Mouse (Mus musculus): ENCODE data around the gene Nectin2. TPM values are rescaled to one million over a fixed set of nuclear protein-coding genes. Genes with fewer than 3 reads are reported as not detected.
A peak's percentile ranks its signal among the peaks of the same experiment; 100 is the strongest.

Gene Nectin2
- polyA plus RNA-seq, 1 experiment: 8.9 TPM

DNA sequence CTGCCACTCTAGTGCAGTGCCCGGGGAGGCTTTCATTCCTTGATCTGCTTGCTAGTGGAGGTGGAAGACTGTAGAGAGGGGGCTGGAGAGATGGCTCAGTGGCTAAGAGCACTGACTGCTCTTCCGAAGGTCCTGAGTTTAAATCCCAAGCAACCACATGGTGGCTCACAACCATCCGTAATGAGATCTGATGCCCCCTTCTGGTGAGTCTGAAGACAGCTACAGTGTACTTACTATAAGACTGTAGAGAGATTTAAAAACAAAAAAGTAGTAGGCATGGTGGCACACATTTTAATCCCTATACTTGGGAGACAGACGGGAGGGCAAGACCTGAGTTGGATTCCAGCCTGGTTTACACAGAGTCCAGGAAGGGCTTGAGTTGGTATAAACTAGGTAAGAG is 37.9 kb downstream of the Nectin2 start:
- TF ChIP-seq POLR2A (IDR thresholded peaks at IDR 0.05; ENCODE audit: borderline replicate concordance, insufficient read depth, low read length) (no peak), CTCF (IDR thresholded peaks at IDR 0.05; ENCODE audit: borderline replicate concordance, insufficient read depth, low read depth, low read length) (no peak; the same call in 1 of the 2 replicates)
- peaks cover 8% of the 10 kb centered on the region for H3K4me1 ChIP-seq (ENCODE audit: control insufficient read depth, insufficient read depth, low read length)
- H3K27me3 ChIP-seq (ENCODE audit: control insufficient read depth, insufficient read depth, low read length): no peaks in the 10 kb centered on the region
- H3K27ac ChIP-seq (ENCODE audit: insufficient read depth, low read length): no peak overlapping the region
- peak in 1 of 2 experiments; percentile 27 for DNase-seq
- H3K4me3 ChIP-seq (replicated peaks; ENCODE audit: insufficient read depth, low read depth, low read length): no peak overlapping the region
- 45% methylated on average over 4 of the region's 4 CpGs for WGBS

GRCm38 (mm10) chr7:19710650-19711049 is 39.6 kb downstream of the Nectin2 start:
- Histone ChIP-seq H3K27me3 (ENCODE audit: control insufficient read depth, insufficient read depth, low read length) (no peaks in the 10 kb centered on the region), H3K4me1 (ENCODE audit: control insufficient read depth, insufficient read depth, low read length) (peaks cover 8% of the 10 kb centered on the region), H3K4me3 (replicated peaks; ENCODE audit: insufficient read depth, low read depth, low read length) (no peak overlapping the region), H3K27ac (ENCODE audit: insufficient read depth, low read length) (no peak overlapping the region)
- 87% methylated on average over 10 of the region's 10 CpGs for WGBS
- DNase-seq: peak; percentile 9 to 14
- no peak for TF ChIP-seq POLR2A (IDR thresholded peaks at IDR 0.05; ENCODE audit: borderline replicate concordance, insufficient read depth, low read length)
- no peak for TF ChIP-seq CTCF (IDR thresholded peaks at IDR 0.05; ENCODE audit: borderline replicate concordance, insufficient read depth, low read depth, low read length)

- WGBS: 97% methylated on average over 7 of the region's 7 CpGs
- H3K4me3 ChIP-seq (replicated peaks; ENCODE audit: insufficient read depth, low read depth, low read length): no peak overlapping the region
- TF ChIP-seq POLR2A (IDR thresholded peaks at IDR 0.05; ENCODE audit: borderline replicate concordance, insufficient read depth, low read length) (no peak), CTCF (IDR thresholded peaks at IDR 0.05; ENCODE audit: borderline replicate concordance, insufficient read depth, low read depth, low read length) (no peak)
- DNase-seq: no peak
- no peaks in the 10 kb centered on the region for H3K27me3 ChIP-seq (ENCODE audit: control insufficient read depth, insufficient read depth, low read length)
- no peak overlapping the region for H3K27ac ChIP-seq (ENCODE audit: insufficient read depth, low read length)
- no peaks in the 10 kb centered on the region for H3K4me1 ChIP-seq (ENCODE audit: control insufficient read depth, insufficient read depth, low read length)
Measured at GRCm38 (mm10) chr7:19705271-19705670, 45.0 kb downstream of the Nectin2 start.

DNA sequence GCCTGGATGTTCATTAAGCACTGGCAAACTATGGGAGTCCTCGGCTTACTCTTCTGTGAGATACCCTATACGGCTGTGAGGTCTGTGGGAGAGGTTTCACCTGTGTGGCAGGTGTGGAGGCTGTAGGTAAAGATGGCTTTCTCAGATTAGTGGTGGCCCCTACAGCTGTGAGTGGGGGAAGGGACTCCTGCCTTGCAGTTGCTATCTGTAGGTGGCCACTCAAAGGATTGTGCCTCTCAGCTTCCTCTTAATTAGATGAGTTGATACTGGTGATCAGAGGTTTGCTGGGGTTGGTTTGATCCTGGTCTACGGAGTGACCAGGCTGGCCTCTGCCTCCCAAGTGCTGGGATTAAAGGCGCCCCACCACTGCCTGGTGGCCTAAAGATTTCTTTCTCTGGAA is 45.8 kb downstream of the Nectin2 start:
- 96% methylated on average over 4 of the region's 4 CpGs for WGBS
- Histone ChIP-seq H3K27ac (ENCODE audit: insufficient read depth, low read length) (no peak overlapping the region), H3K4me3 (replicated peaks; ENCODE audit: insufficient read depth, low read depth, low read length) (no peak overlapping the region), H3K27me3 (ENCODE audit: control insufficient read depth, insufficient read depth, low read length) (no peaks in the 10 kb centered on the region), H3K4me1 (ENCODE audit: control insufficient read depth, insufficient read depth, low read length) (no peaks in the 10 kb centered on the region)
- no peak for DNase-seq
- TF ChIP-seq CTCF (IDR thresholded peaks at IDR 0.05; ENCODE audit: borderline replicate concordance, insufficient read depth, low read depth, low read length) (no peak), POLR2A (IDR thresholded peaks at IDR 0.05; ENCODE audit: borderline replicate concordance, insufficient read depth, low read length) (no peak)

DNA sequence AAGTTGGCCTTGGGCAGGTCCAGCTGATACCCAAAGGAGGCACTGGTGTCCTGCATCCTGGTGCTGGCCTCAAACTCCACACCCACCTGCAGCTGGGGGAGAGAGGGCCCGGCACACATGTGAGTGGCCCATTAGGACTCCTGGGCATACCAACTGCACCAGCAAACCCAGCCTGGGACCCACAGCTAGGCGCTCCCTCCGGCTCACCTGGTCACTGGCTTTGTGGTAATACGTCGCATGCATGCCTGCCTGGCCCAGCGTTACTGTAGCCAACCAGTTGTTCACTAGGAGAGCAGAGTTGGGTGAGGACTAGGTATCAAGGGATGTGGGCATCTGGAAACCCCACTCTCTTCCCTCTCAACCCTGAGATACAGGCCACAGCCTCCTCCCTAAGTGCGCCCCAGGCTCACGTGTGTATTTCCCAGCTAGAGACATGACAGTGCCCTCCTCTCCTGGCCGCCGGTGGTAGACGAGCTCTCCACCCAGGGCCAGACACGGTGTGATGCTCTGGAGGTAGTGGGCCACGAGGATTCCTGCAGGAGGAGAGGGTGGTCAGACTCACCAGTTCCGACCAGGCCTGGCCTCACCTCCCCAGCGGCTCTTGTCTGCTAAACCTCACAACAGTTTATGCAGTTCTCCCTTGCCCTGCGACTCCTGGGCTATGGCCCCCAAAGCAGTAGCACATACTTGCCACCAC is 47.3 kb downstream of the Nectin2 start:
- H3K27me3 ChIP-seq (ENCODE audit: control insufficient read depth, insufficient read depth, low read length): no peaks in the 10 kb centered on the region
- TF ChIP-seq POLR2A (IDR thresholded peaks at IDR 0.05; ENCODE audit: borderline replicate concordance, insufficient read depth, low read length): no peak
- TF ChIP-seq CTCF (IDR thresholded peaks at IDR 0.05; ENCODE audit: borderline replicate concordance, insufficient read depth, low read depth, low read length): no peak
- no peak overlapping the region for H3K4me3 ChIP-seq (replicated peaks; ENCODE audit: insufficient read depth, low read depth, low read length)
- H3K4me1 ChIP-seq (ENCODE audit: control insufficient read depth, insufficient read depth, low read length): 0 out of 2 replicates have a peak, but pooled peaks cover 4% of the 10 kb centered on the region
- DNase-seq: no peak
- no peak overlapping the region for H3K27ac ChIP-seq (ENCODE audit: insufficient read depth, low read length)
- WGBS: 92% methylated on average over 16 of the region's 16 CpGs

- DNase-seq: peak; percentile 38 to 47
- WGBS: 38% methylated on average over 22 of the region's 22 CpGs
- H3K27me3 ChIP-seq (ENCODE audit: control insufficient read depth, insufficient read depth, low read length): no peaks in the 10 kb centered on the region
- no peak overlapping the region for H3K4me3 ChIP-seq (replicated peaks; ENCODE audit: insufficient read depth, low read depth, low read length)
- no peak overlapping the region for H3K27ac ChIP-seq (ENCODE audit: insufficient read depth, low read length)
- H3K4me1 ChIP-seq (ENCODE audit: control insufficient read depth, insufficient read depth, low read length): 0 out of 2 replicates have a peak, but pooled peaks cover 4% of the 10 kb centered on the region
- TF ChIP-seq CTCF (IDR thresholded peaks at IDR 0.05; ENCODE audit: borderline replicate concordance, insufficient read depth, low read depth, low read length): peak; percentile 44
- TF ChIP-seq POLR2A (IDR thresholded peaks at IDR 0.05; ENCODE audit: borderline replicate concordance, insufficient read depth, low read length): no peak
Measured at GRCm38 (mm10) chr7:19701069-19701761, 49.1 kb downstream of the Nectin2 start.

GRCm38 (mm10) chr7:19700299-19701068 is 49.8 kb downstream of the Nectin2 start:
- 0 out of 2 replicates have a peak overlapping the region, but pooled peaks have one; percentile 24 for H3K27ac ChIP-seq (ENCODE audit: insufficient read depth, low read length)
- H3K4me1 ChIP-seq (ENCODE audit: control insufficient read depth, insufficient read depth, low read length): 0 out of 2 replicates have a peak, but pooled peaks cover 4% of the 10 kb centered on the region
- no peak for DNase-seq
- WGBS: 54% methylated on average over 12 of the region's 12 CpGs
- H3K27me3 ChIP-seq (ENCODE audit: control insufficient read depth, insufficient read depth, low read length): no peaks in the 10 kb centered on the region
- TF ChIP-seq POLR2A (IDR thresholded peaks at IDR 0.05; ENCODE audit: borderline replicate concordance, insufficient read depth, low read length): no peak
- TF ChIP-seq CTCF (IDR thresholded peaks at IDR 0.05; ENCODE audit: borderline replicate concordance, insufficient read depth, low read depth, low read length): no peak
- no peak overlapping the region for H3K4me3 ChIP-seq (replicated peaks; ENCODE audit: insufficient read depth, low read depth, low read length)

All from cerebellum, adult 2 months (tissue).